Mouse (Mus musculus) layer of hippocampus, adult 18-20 months (tissue): ENCODE measurements around the gene Gm9945. TPM values are rescaled to one million over a fixed set of nuclear protein-coding genes. Genes with fewer than 3 reads are reported as not detected.

Experiments used
- DNase-seq, 2 experiments: peaks; one replicate each; pipeline ENCODE4 v3.0.0; 2022; ENCODE audit warnings: low spot score in 2 of 2
- total RNA-seq, 2 experiments: library from RNA; stranded (reverse); gene quantifications; 2 replicates each; pipeline ENCODE4 v1.2.3; 2021

Gm9945 gene
- total RNA-seq, 2 experiments from 2014 or later = 2.3 to 2.5 TPM

- DNase-seq = no peak
Observed at GRCm38 (mm10) chr11:53460192-53460591, 19.8 kb upstream of the Gm9945 start.

GRCm38 (mm10) chr11:53461727-53462126, 18.2 kb upstream of the Gm9945 start:
- DNase-seq = no peak

- peak in 1 of 2 experiments; percentile 27 for DNase-seq
Observed at GRCm38 (mm10) chr11:53463551-53464424, 16.2 kb upstream of the Gm9945 start.

GRCm38 (mm10) chr11:53466231-53466971, 13.6 kb upstream of the Gm9945 start:
- DNase-seq = peak; percentile 71 to 88

- peak in 1 of 2 experiments; percentile 33 for DNase-seq
Observed at GRCm38 (mm10) chr11:53469294-53469967, 10.5 kb upstream of the Gm9945 start.

- DNase-seq = peak; percentile 93 to 97
Observed at GRCm38 (mm10) chr11:53469968-53470695, 9.8 kb upstream of the Gm9945 start, which contains the start of gene Gm9837. Gene Gm9837 (minus strand): TSS chr11:53470479.

- DNase-seq = no peak
Observed at GRCm38 (mm10) chr11:53472709-53473108, 7.3 kb upstream of the Gm9945 start.

GRCm38 (mm10) chr11:53475620-53476019, 4.3 kb upstream of the Gm9945 start:
- no peak for DNase-seq

GRCm38 (mm10) chr11:53477833-53478232, 2.1 kb upstream of the Gm9945 start:
- DNase-seq = no peak

GRCm38 (mm10) chr11:53478383-53479170, 1.4 kb upstream of the Gm9945 start:
- DNase-seq = no peak

- peak in 1 of 2 experiments; percentile 60 for DNase-seq
Observed at GRCm38 (mm10) chr11:53479171-53479782, 689 bp upstream of the Gm9945 start.

GRCm38 (mm10) chr11:53481088-53481730, 1.2 kb downstream of the Gm9945 start:
- DNase-seq = no peak

GRCm38 (mm10) chr11:53483159-53483891, 3.4 kb downstream of the Gm9945 start:
- DNase-seq = no peak

- no peak for DNase-seq
Observed at GRCm38 (mm10) chr11:53485719-53486118, 5.8 kb downstream of the Gm9945 start.

GRCm38 (mm10) chr11:53486351-53486750, 6.4 kb downstream of the Gm9945 start:
- DNase-seq = no peak

- no peak for DNase-seq
Observed at GRCm38 (mm10) chr11:53486822-53487594, 7.0 kb downstream of the Gm9945 start.

- DNase-seq = no peak
Observed at GRCm38 (mm10) chr11:53489007-53489406, 9.0 kb downstream of the Gm9945 start.

- no peak for DNase-seq
Observed at GRCm38 (mm10) chr11:53489421-53489820, 9.5 kb downstream of the Gm9945 start.
